Mouse (Mus musculus) E14TG2a.4 (cell line): ENCODE measurements around the gene Ciao1.

ENCODE experiments used
- CTCF ChIP-seq: conservative IDR thresholded peaks from 2 replicates; pipeline ENCODE4 v1.5.1; 2014; ENCODE audit warnings: low read length
- POU5F1 ChIP-seq: IDR thresholded peaks from 2 replicates; pipeline ENCODE4 v1.6.1; 2014; ENCODE audit warnings: low read length, borderline replicate concordance

DNA sequence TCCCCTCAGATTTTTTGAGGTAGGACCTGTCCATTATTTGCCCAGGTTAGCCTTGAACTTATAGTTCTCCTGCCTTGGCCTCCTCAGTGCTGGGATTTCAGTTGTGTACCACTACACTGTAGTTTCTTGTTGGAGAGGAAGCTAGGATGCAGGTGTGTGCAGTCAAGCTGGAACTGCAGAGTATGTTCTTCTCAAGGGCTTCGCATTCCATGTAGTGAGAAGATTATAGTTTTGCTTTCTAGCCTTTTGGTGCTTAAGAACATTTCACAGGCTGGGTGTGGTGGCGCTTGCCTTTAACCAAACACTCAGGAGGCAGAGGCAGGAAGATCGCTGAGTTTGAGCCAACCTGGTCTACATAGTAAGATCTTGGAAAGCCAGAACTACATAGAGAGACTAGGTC is 25.2 kb upstream of the Ciao1 start:
- TF ChIP-seq CTCF = no peak
- TF ChIP-seq POU5F1 = no peak
